Mouse (Mus musculus) left cerebral cortex, postnatal 14 days (tissue): ENCODE results near the gene Ndufv3. TPM values are rescaled to one million over a fixed set of nuclear protein-coding genes. Genes with fewer than 3 reads are reported as not detected.

ENCODE experiments used
- DNase-seq, 2 experiments: peaks; one replicate each; pipeline ENCODE4 v3.0.0; 2021 to 2022; ENCODE audit warnings: low spot score in 2 of 2, mixed read lengths in 1 of 2
- intact Hi-C: fragments of 180-260 bp; cut with DNase I; formaldehyde crosslinking; loops from one replicate; pipeline ENCODE4 v1.15.1; 2025
- microRNA-seq, 2 experiments: library from miRNA; unstranded; fragments of <30 nt; microRNA quantifications; one replicate each; pipeline ENCODE4 v1.2.0; 2022
- total RNA-seq, 2 experiments: library from RNA; stranded (reverse); gene quantifications; 2 replicates each; pipeline ENCODE4 v1.2.3; 2021

The Ndufv3 gene
- total RNA-seq, 2 experiments from 2014 or later, result 311 to 320 TPM

- intact Hi-C loops, result no loop called here
- no peak for DNase-seq
Observed at GRCm38 (mm10) chr17:31576394-31577175, 56.7 kb downstream of the Ndufv3 start.

DNA sequence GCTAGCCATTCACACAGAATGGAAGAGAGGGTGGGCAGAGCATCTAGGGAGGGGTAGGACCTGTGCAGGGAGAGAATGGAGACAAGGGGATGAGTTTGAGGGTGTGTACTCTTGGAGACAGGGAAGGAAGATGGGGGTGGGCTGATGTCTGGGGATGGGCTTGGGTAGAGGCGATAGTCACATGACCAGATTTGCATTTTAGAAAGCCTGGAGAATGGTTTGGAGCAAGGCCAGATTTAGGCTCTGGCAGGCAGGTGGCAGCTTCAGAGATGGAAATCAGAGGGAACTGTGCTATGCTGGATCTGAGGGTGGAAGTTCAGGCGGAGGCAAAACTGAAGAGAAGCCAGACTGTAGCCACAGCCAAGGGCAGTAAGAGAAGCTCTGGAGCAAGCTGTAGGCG is 60.4 kb downstream of the Ndufv3 start:
- DNase-seq, result peak; percentile 55 to 65
- intact Hi-C loops, result no loop called here

Small RNA genes within 50 kb of the gene (microRNA-seq; reads per million reads assigned to microRNA genes)
- 0 to 0.53 reads per million in 2 experiments for gene Gm24970

Other genes with a start within 250 kb of the Ndufv3 start
- 10 to 100 TPM; 13.6 to 17.6 TPM for gene Rsph1, start 242.7 kb upstream of the Ndufv3 start, total RNA-seq
- gene Slc37a1, start 233.3 kb upstream of the Ndufv3 start, total RNA-seq, result 1 to 10 TPM; 4.7 to 6.6 TPM
- 10 to 100 TPM; 24.4 to 27.2 TPM for gene Pde9a, start 133.9 kb upstream of the Ndufv3 start, total RNA-seq
- gene Wdr4, start 135 bp upstream of the Ndufv3 start, total RNA-seq, result 10 to 100 TPM; 26.5 to 28.0 TPM
- gene Pknox1, start 44.6 kb downstream of the Ndufv3 start, total RNA-seq, result 10 to 100 TPM; 12.4 to 14.4 TPM
- gene Cbs, start 117.1 kb downstream of the Ndufv3 start, total RNA-seq, result 10 to 100 TPM; 45.9 to 48.6 TPM
- gene U2af1, start 138.8 kb downstream of the Ndufv3 start, total RNA-seq, result 100 to 1,000 TPM; 101 to 110 TPM
- under 1 TPM; 0.37 to 0.61 TPM for gene Cryaa, start 157.7 kb downstream of the Ndufv3 start, total RNA-seq